Mouse (Mus musculus) erythroblast, embryonic 14.5 days (primary cell): Measurements from ENCODE around the gene Vamp1.

ENCODE experiments used
- GATA1 ChIP-seq: IDR thresholded peaks from 2 replicates; pipeline ENCODE4 v1.6.1; 2012; ENCODE audit warnings: low read length, inconsistent platforms, mixed read lengths
- TAL1 ChIP-seq: IDR thresholded peaks from 3 replicates; pipeline ENCODE4 v1.6.1; 2012; ENCODE audit warnings: low read length, inconsistent platforms, mixed read lengths

DNA sequence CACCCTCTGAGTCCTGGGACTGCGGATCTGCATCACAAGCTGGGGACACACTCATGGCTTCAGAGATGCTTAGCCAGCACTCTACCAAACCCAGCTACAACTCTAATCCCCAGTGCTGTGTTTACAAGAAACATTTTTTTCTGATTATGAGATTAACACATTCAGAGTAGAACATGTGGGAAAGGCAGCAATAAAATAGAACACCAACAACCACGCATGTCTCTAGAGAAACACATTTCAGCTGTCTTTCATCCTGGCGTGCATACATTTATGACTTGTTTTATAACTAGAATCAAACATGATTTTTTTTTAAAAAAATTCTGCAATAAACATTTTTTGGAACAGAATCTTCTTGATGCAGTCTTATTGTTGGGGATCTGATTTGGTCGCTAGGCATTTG is 71.6 kb downstream of the Vamp1 start:
- TF ChIP-seq TAL1: no peak
- no peak for TF ChIP-seq GATA1
